Mouse (Mus musculus) cortical plate, adult 2 months (tissue): ENCODE data around the gene Gm17018.

Experiments used
- CTCF ChIP-seq: fragments of 200-500 bp; IDR thresholded peaks from 2 replicates; pipeline ENCODE4 v1.5.1; 2011; ENCODE audit warnings: mild to moderate bottlenecking, control low read depth, low read length; ENCODE audit not compliant: insufficient read depth; ENCODE audit errors: extremely low read depth
- POLR2A ChIP-seq: fragments of 200-500 bp; IDR thresholded peaks from 2 replicates; pipeline ENCODE4 v1.6.1; 2011; ENCODE audit warnings: mild to moderate bottlenecking, low read length, control low read depth; ENCODE audit not compliant: insufficient read depth; ENCODE audit errors: extremely low read depth

DNA sequence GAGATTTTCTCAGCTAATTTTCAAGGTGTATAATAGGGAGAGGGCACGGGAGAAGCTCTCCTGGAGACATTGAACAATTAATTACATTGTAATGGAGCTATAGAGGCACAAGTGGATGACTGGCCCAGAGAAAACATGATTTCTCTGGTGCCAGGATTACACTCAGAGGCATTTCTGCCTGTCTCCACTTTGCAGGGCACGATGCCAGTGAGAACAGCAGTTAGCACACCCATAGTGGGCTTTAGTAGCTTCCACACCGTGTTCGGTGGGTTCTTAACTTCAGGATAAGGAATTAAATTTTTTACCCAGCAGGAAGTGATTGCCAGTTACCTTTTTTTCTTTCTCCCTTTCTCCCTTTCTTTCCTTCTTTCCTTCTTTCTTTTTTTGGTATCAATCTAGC lies 49.0 kb upstream of the Gm17018 start:
- TF ChIP-seq POLR2A (no peak), CTCF (no peak)
